Mouse (Mus musculus) liver, embryonic 15.5 days (tissue): ENCODE data around the gene Trpt1. TPM values are rescaled to one million over a fixed set of nuclear protein-coding genes. Genes with fewer than 3 reads are reported as not detected.

Experiments
- ATAC-seq: fragments of 200-750 bp; cut with Nextera tagmentation; 2 replicates; pipeline ENCODE4 v1.8.0; 2017; ENCODE audit warnings: moderate number of reproducible peaks, mild to moderate bottlenecking, moderate library complexity; ENCODE audit not compliant: insufficient read depth
- H3K27ac ChIP-seq: fragments of 300-500 bp; sonication (generic); replicated peaks from 2 replicates; pipeline ENCODE4 v1.5.1; 2015; ENCODE audit warnings: mild to moderate bottlenecking, inconsistent platforms
- H3K27me3 ChIP-seq: fragments of 300-500 bp; sonication (generic); 2 replicates; pipeline ENCODE4 v1.6.1; 2015; ENCODE audit warnings: mild to moderate bottlenecking, inconsistent platforms
- H3K36me3 ChIP-seq: fragments of 300-500 bp; sonication (generic); replicated peaks from 2 replicates; pipeline ENCODE4 v1.6.1; 2015; ENCODE audit warnings: moderate library complexity, mild to moderate bottlenecking, inconsistent platforms
- H3K4me1 ChIP-seq: fragments of 300-500 bp; sonication (generic); replicated peaks from 2 replicates; pipeline ENCODE4 v1.6.1; 2015; ENCODE audit warnings: inconsistent platforms
- H3K4me2 ChIP-seq: fragments of 300-500 bp; sonication (generic); 2 replicates; pipeline ENCODE4 v1.6.1; 2015; ENCODE audit warnings: moderate library complexity, mild to moderate bottlenecking, inconsistent platforms
- H3K4me3 ChIP-seq: fragments of 300-500 bp; sonication (generic); replicated peaks from 2 replicates; pipeline ENCODE4 v1.5.1; 2015; ENCODE audit warnings: mild to moderate bottlenecking, inconsistent platforms
- H3K9ac ChIP-seq: fragments of 300-500 bp; sonication (generic); 2 replicates; pipeline ENCODE4 v1.6.1; 2015; ENCODE audit warnings: moderate library complexity, mild to moderate bottlenecking, inconsistent platforms
- H3K9me3 ChIP-seq: fragments of 300-500 bp; sonication (generic); replicated peaks from 2 replicates; pipeline ENCODE4 v1.6.1; 2016; ENCODE audit warnings: inconsistent platforms
- WGBS: fragments of 180-500 bp; shearing (Covaris S2); methylation state at CpG from one replicate; pipeline ENCODE4 v1.1.7; 2015; ENCODE audit warnings: mixed read lengths; ENCODE audit not compliant: insufficient replicate concordance; 5-methylcytosine and 5-hydroxymethylcytosine counted together
- polyA plus RNA-seq: library from polyadenylated mRNA; unstranded; fragments of >200 nt; fragmentation: Nextera tagmentation; extraction: Ambion mirVana; gene quantifications from 2 replicates; pipeline ENCODE4 v1.2.1, GENCODE M21; 2015

Trpt1 gene
- polyA plus RNA-seq, 1 experiment from 2014 or later: 2.3 TPM

- H3K4me1 ChIP-seq: peaks cover 46% of the 10 kb centered on the region
- peaks cover 75% of the 10 kb centered on the region for H3K36me3 ChIP-seq
- H3K4me3 ChIP-seq: peak overlapping the region; percentile 73
These were observed 24.3 kb downstream of the Trpt1 start for GRCm38 (mm10) chr19:7020224-7020641.

GRCm38 (mm10) chr19:7029531-7029930 is 33.6 kb downstream of the Trpt1 start:
- peaks cover 99% of the 10 kb centered on the region for H3K36me3 ChIP-seq
- H3K4me1 ChIP-seq: no peaks in the 10 kb centered on the region
- no peaks in the 10 kb centered on the region for H3K9me3 ChIP-seq
- no peak for ATAC-seq
- H3K4me3 ChIP-seq: no peak overlapping the region
- H3K9ac ChIP-seq: no peak overlapping the region
- H3K4me2 ChIP-seq: no peak overlapping the region
- no peaks in the 10 kb centered on the region for H3K27me3 ChIP-seq
- no peak overlapping the region for H3K27ac ChIP-seq
- WGBS: 86% methylated on average over 5 of the region's 5 CpGs

More at GRCm38 (mm10) chr19:7020224-7020641, 24.3 kb downstream of the Trpt1 start:
- Histone ChIP-seq H3K4me2 (peak overlapping the region; percentile 88), H3K27me3 (no peaks in the 10 kb centered on the region), H3K9me3 (no peaks in the 10 kb centered on the region), H3K9ac (peak overlapping the region; percentile 84; the same call in 1 of the 2 replicates), H3K27ac (peak overlapping the region; percentile 92)
- no peak for ATAC-seq
- 20% methylated on average over 3 of the region's 3 CpGs for WGBS

GRCm38 (mm10) chr19:7034006-7034405 is 38.1 kb downstream of the Trpt1 start:
- Histone ChIP-seq H3K9ac (no peak overlapping the region), H3K36me3 (peaks cover 69% of the 10 kb centered on the region), H3K27ac (no peak overlapping the region), H3K4me2 (no peak overlapping the region), H3K27me3 (no peaks in the 10 kb centered on the region), H3K9me3 (no peaks in the 10 kb centered on the region), H3K4me3 (no peak overlapping the region), H3K4me1 (peaks cover 21% of the 10 kb centered on the region)
- 88% methylated on average over 5 of the region's 5 CpGs for WGBS
- ATAC-seq: no peak

DNA sequence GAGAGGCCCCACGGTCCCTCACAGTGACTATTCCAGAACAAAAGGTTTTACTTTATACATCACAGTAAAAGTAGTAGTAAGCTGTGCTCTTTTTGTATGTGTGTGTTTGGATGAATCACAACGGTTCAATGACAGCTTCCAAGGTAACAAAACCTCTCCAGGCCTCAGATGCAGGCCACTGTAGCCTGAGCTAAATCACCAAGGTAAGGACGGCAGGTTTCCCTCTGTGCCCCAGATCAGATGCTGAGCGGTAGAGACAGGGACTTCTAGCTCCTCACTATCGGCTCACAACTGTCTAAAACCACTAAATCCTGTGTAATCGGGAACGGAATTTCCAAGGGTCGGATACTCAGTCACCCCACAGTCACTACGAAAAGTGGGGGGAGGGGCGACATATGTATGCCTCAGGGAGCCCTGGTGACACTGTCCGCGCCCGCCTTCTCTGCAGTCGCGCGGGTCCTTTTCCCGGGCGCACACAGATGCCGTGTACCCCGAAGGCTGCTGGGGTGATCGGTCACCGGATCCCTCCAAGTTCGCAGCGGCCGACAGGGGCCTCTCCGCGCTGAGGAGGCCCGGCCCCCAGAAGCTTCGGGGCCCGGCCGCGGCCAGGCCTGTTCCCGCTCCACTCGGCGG is 43.3 kb downstream of the Trpt1 start:
- peak; percentile 2 for ATAC-seq
- WGBS: 2% methylated on average over 35 of the region's 35 CpGs

DNA sequence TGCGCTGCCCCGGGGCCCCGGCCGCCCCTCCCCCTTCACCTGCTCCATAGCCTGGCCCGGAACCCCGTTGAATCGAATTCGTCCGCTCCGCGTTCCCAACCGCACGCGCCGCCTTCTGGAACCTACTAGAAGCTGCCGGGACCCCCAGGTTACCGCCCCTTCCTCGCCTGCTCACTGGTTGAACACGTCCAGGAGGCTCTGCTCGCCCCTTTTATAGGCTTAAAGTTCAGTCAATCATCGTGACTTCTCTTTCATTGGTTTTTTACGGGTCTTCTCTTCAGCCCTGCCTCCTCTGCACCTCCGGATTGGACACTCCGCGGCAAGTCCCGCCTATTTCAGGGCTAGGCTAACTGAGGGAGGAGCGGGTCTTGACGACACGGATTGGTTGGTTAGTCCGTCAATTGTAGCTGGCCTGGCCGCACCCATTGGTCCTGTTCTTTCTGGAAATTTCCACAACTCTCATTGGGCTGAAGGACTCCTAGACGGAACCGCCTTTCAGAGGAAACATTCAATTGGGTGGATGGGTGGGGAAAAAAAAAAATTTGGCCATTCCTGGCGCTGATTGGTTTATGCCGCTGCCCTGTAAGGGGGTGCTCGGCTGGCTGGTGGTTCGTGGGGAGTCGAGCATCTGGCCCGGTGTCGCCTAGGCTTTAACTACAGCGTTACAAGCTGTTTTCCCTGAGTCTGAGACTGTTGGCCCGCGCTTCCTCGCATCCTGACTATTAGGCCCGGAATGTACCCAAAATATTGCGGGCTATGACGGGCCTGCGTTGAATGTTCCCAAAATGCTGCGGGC is 44.1 kb downstream of the Trpt1 start, which contains the start of gene Stip1:
Gene Stip1 (minus strand): TSS at position 127 of the 796 bp plus-strand sequence.
- peak within 1 kb of the TSS; percentile 92 for H3K27ac ChIP-seq
- H3K4me3 ChIP-seq: peak within 1 kb of the TSS; percentile 93
- H3K9ac ChIP-seq: peak within 1 kb of the TSS; percentile 95
- peak; percentile 96 for ATAC-seq
- H3K4me1 ChIP-seq: peaks cover 33% of the 10 kb centered on the region
- WGBS: under 1% methylated on average over 49 of the region's 49 CpGs
- H3K36me3 ChIP-seq: peaks cover 10% of the 10 kb centered on the region
- H3K9me3 ChIP-seq: no peaks in the 10 kb centered on the region
- no peaks in the 10 kb centered on the region for H3K27me3 ChIP-seq
- H3K4me2 ChIP-seq: peak within 1 kb of the TSS; percentile 88

More for the DNA sequence above, 43.3 kb downstream of the Trpt1 start:
- H3K4me3 ChIP-seq: peak overlapping the region; percentile 93
- H3K27me3 ChIP-seq: no peaks in the 10 kb centered on the region
- H3K4me1 ChIP-seq: peaks cover 33% of the 10 kb centered on the region
- no peaks in the 10 kb centered on the region for H3K9me3 ChIP-seq
- H3K4me2 ChIP-seq: peak overlapping the region; percentile 80
- H3K9ac ChIP-seq: peak overlapping the region; percentile 95
- H3K36me3 ChIP-seq: peaks cover 18% of the 10 kb centered on the region
- H3K27ac ChIP-seq: peak overlapping the region; percentile 91

DNA sequence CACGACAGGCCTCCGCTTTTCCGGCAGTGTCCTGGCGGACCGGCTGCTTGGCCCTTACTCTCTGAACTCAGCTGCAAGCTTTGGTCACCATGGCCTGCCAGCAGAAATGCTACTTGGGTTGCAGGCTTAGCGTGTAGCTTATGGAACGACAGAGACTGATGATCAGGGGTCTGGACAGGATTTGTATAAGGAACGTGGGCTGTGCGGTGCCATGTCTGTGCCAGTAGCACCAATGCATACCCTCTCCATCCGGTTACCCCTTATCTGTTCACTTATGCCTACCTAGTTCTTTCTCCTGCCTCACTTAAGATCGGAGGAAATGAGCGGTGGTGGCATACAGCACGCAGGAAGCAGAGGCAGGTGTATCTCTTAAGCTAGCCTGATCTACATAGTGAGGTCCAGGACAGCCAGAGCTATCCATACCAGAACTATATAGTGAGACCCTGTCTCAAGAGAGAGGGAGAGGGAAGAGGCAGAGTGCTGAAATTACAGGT is 44.8 kb downstream of the Trpt1 start:
- Histone ChIP-seq H3K4me1 (peaks cover 33% of the 10 kb centered on the region), H3K36me3 (peaks cover 3% of the 10 kb centered on the region; the same call in 1 of the 2 replicates), H3K4me3 (peak overlapping the region; percentile 73), H3K27ac (peak overlapping the region; percentile 92), H3K9ac (peak overlapping the region; percentile 79), H3K9me3 (no peaks in the 10 kb centered on the region), H3K27me3 (no peaks in the 10 kb centered on the region), H3K4me2 (peak overlapping the region; percentile 88)
- WGBS: 14% methylated on average over 13 of the region's 13 CpGs
- ATAC-seq: no peak

- ATAC-seq: no peak
- peaks cover 33% of the 10 kb centered on the region for H3K4me1 ChIP-seq
- peak overlapping the region; percentile 79 for H3K9ac ChIP-seq
- H3K27me3 ChIP-seq: no peaks in the 10 kb centered on the region
- H3K27ac ChIP-seq: peak overlapping the region; percentile 92
- no peaks in the 10 kb centered on the region for H3K9me3 ChIP-seq
- peaks cover 3% of the 10 kb centered on the region; the same call in 1 of the 2 replicates for H3K36me3 ChIP-seq
- H3K4me2 ChIP-seq: peak overlapping the region; percentile 88
- H3K4me3 ChIP-seq: peak overlapping the region; percentile 73
- 79% methylated on average over 2 of the region's 2 CpGs for WGBS
These were observed 45.2 kb downstream of the Trpt1 start for GRCm38 (mm10) chr19:7041171-7041570.

DNA sequence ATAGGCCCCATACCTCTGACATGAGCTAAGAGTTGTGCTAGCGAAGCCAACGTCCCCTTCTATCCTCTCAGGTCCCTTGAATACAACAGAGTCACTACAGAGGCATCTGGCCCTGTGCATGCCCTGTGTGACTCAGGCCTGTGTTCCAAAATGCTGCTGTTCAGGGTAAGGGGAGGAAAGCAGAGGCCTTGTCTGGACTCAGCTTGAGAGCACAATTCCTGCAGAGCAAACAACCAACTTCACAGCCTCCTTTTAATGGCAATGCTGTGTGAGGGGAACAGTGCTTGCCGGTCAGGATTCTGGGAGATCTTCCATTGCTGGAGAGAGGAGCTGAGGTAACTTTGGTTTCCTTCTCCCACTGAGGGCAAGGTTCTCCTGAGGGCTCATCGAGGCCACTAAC is 48.3 kb downstream of the Trpt1 start:
- 63% methylated on average over 4 of the region's 4 CpGs for WGBS
- no peak overlapping the region for H3K27ac ChIP-seq
- H3K27me3 ChIP-seq: no peaks in the 10 kb centered on the region
- H3K4me3 ChIP-seq: no peak overlapping the region
- H3K36me3 ChIP-seq: no peaks in the 10 kb centered on the region
- H3K9me3 ChIP-seq: no peaks in the 10 kb centered on the region
- ATAC-seq: no peak
- no peak overlapping the region for H3K9ac ChIP-seq
- H3K4me1 ChIP-seq: peaks cover 11% of the 10 kb centered on the region
- no peak overlapping the region for H3K4me2 ChIP-seq

- Histone ChIP-seq H3K27ac (no peak overlapping the region), H3K36me3 (no peaks in the 10 kb centered on the region), H3K27me3 (no peaks in the 10 kb centered on the region), H3K4me3 (no peak overlapping the region), H3K9me3 (no peaks in the 10 kb centered on the region), H3K9ac (no peak overlapping the region), H3K4me2 (no peak overlapping the region), H3K4me1 (peaks cover 11% of the 10 kb centered on the region)
- 49% methylated on average over 4 of the region's 4 CpGs for WGBS
- no peak for ATAC-seq
These were observed 48.8 kb downstream of the Trpt1 start for GRCm38 (mm10) chr19:7044706-7045105.
